Mouse (Mus musculus) liver (tissue): Measurements from ENCODE around the gene Cbx5.
"Not testable (repeated sequence)": the region's sequence is repeated elsewhere in the genome, so short reads cannot be mapped to it uniquely, and the experiment has no call there.

ENCODE experiments used
- DNase-seq: peaks from one replicate; pipeline ENCODE4 v3.0.0-alpha.2; 2020; ENCODE audit warnings: mixed read lengths

Cbx5 gene

GRCm38 (mm10) chr15:103250195-103250740 is 10.7 kb upstream of the Cbx5 start:
- peak; percentile 91 for DNase-seq

- DNase-seq, result not testable (repeated sequence)
Observed at GRCm38 (mm10) chr15:103249511-103249910, 9.9 kb upstream of the Cbx5 start.

- DNase-seq, result no peak
Observed at GRCm38 (mm10) chr15:103248401-103249313, 9.0 kb upstream of the Cbx5 start.

DNA sequence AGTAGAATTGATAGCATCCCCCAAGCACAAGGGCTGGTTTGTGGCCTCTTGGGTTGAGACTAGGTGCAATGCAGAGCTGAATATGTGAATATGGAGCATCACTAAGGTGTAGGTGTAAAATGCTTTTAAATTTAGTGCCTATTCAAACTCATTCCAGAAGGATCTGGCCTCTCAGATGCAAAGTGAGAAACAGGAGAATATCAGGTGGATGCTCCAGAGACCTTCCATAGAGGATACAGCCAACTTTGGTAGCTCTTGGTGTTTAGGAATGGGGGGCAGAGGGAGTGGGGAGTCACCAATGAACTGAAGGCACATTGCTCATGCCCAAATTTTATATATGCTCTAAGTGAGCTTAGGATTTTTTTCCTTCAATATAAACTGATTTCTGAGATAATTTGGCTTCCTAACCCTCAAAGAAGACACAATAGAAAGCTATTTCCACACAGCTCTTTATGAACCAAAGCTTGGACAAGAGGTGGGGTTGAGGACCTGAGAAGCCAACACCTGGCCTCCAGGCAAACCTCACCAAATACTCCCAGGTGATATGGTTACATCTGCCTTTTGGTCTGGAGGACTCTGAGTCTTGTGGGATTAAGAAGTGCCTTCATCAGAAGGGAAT is 8.3 kb upstream of the Cbx5 start:
- no peak for DNase-seq

GRCm38 (mm10) chr15:103247078-103247781 is 7.6 kb upstream of the Cbx5 start:
- no peak for DNase-seq

DNA sequence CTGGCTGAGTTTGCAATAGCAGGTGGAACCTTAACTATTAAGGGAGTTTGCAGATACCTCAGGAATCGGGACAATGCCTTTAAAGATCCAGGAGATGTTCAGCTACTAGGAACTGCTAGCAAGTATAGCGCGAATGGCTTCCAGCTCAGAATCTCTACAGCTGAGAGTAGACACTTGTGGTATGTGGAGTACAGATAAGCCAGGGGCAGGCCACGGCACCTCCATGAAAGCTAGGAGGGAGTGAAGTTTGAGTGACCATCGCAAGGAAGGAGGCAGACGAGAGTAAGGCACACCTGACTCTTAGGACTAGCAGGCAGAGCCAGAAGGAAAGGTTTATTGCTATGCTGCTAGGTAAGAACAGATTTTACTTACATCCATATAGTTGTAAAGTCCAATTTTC is 6.0 kb upstream of the Cbx5 start:
- DNase-seq, result peak; percentile 68

DNA sequence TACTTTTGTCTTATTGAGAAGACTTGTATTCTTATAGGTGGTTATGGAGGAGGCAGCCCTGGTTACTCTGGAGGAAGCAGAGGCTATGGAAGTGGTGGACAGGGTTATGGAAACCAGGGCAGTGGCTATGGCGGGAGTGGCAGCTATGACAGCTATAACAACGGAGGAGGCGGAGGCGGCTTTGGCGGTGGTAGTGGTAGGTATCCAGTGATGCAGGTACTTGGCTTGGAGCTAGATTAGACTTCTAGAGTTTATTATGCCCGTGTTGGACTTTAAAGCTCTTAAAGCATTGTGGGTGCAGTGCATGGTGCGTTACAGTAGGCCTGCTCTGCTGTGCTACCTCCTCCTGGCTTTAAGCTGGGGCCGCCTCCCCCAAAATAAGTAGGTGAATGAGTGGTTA is 3.3 kb upstream of the Cbx5 start:
- peak; percentile 48 for DNase-seq

GRCm38 (mm10) chr15:103241071-103242018 is 1.7 kb upstream of the Cbx5 start:
- not testable (repeated sequence) for DNase-seq

DNA sequence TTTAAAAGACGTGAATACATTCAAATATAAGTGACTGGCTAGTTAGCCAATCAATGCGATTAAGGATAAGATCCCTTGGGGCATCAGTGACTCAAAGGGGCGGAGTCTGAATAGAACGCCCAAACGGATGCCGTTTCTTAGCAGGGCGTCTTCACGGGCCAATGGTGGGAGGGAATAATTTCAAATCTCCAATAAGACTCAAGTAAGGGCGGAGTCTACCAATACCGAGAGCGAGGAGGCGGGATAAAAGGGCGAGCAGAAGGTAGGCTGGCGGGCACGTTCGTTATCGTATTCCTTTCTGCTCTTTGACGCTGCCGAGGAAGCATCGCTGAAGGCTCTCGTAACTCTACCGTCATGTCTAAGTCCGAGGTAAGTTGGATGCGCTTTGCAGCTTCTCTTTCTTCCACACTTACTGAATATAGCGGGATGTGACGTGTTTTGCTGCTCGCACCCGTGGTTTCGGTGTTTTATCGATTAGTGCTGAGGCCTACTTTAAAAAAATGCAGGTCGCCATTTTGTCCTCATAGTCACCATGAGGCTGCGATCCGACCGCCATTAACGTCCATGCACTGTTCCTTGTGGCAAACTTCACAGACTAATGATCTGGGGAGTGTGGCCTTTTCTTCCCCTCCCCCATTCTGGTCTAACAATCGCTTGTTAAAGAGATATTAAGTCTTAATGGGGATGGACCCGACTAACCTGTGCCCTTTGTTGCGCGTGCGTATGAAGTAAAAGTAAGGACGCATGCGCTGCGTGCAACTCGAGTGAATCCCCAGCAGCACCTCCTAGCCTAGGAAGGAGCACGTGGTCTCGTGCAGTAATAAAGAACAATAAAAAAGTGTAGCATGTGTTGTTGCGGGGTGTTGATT is 778 bp upstream of the Cbx5 start, which contains the start of gene Hnrnpa1:
Gene Hnrnpa1 (plus strand): TSS at position 273 of the 869 bp plus-strand sequence.
- peak; percentile 94 for DNase-seq

DNA sequence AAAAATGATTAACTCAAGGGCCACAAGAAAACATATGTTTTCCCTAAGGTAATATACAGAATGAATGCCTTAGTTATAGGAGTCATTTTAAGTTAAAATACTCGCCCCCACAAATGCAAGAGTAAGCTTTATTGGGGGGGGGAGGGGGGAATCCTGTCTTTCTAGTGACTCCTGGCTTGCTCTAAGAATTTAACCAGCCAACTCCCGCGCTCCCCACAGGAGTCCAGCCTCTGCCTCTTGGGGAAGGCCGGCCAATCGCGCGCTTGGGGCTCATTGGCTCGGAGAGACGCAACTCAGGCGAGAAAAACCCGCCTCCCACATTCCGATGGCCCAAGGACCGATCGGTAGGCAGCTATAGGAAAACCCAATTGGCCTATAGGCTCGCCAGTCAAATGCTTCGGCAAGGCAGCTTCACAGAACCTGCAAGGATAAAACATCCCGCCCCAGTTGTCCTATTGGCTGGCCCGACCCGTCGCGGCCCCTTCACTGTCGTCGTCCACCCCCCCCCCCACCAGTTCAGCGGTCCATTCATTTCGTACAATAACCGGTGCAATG is 409 bp downstream of the Cbx5 start:
- peak; percentile 97 for DNase-seq

DNA sequence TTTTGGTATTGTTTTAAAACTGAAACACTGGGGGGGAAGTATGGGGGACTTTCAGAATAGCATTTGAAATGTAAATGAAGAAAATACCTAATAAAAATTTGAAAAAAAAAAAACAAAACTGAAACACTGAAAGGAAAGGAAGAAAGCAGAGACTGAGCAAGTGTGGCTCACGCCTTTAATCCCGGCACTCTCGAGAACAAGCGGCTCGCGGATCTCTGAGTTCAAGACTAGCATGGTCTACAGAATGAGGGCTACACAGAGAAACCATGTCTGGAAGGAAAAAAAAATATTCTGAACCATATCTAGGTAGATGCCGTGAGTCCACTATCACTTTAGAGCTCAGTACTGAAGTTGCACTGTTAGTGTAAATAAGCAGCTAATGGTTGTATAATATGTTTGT is 2.3 kb downstream of the Cbx5 start:
- DNase-seq, result no peak

DNA sequence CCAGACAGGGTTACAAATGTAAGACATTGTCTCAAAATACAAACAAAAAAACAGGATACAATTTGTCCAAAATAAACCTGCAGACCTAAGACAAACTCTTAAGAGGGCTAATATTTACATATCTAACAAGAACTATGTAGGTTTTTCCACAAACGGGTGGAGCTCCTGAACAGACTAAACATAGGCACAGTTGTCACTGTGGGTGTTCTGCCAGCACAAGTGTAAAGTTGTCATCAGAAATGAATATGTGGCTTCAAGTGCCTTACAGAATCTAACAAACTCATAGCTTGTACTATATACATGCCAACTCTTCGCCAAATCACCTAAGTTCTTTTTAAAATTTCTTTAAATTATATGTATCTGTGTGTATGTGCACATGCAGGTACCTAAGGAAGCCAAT is 6.5 kb downstream of the Cbx5 start:
- no peak for DNase-seq

DNA sequence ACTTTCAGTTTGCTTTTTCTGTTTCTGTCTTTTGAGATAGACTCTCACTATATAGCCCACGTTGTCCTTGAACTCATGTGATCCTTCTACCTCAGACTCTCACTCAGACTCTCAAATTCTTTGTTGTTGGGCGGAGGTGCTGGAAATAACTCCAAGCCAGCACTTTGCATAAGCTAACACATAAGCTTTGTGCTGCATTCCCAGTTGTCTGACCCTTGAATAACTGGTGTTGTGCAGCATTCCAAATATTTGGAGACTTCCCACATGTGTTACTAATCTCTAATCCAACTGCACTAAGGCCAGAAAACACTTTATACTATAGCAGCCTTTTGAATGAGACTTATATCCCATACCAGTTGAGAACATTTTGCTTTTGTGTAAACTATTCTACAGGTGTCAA is 10.7 kb downstream of the Cbx5 start:
- no peak for DNase-seq

GRCm38 (mm10) chr15:103227572-103227971 is 12.0 kb downstream of the Cbx5 start:
- DNase-seq, result no peak

GRCm38 (mm10) chr15:103227022-103227421 is 12.6 kb downstream of the Cbx5 start:
- DNase-seq, result no peak

DNA sequence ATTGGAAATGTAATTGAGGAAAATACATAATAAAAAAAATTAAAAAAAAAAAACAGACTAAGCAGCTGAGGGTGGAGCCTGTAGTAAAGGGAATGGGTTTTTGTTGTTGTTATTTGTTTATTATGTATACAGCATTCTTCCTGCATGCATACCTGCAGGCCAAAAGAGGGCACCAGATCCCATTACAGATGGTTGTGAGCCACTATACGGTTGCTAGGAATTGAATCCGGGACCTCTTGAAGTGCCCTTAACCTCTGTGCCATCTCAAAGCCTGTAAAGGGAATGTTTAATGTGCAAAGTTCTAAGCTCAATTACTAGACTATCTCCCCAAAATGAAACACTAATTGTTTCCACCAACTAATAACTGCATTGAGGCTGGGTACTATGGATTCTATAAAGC is 15.5 kb downstream of the Cbx5 start:
- DNase-seq, result no peak

- DNase-seq, result no peak
Observed at GRCm38 (mm10) chr15:103221386-103221785, 18.2 kb downstream of the Cbx5 start.

DNA sequence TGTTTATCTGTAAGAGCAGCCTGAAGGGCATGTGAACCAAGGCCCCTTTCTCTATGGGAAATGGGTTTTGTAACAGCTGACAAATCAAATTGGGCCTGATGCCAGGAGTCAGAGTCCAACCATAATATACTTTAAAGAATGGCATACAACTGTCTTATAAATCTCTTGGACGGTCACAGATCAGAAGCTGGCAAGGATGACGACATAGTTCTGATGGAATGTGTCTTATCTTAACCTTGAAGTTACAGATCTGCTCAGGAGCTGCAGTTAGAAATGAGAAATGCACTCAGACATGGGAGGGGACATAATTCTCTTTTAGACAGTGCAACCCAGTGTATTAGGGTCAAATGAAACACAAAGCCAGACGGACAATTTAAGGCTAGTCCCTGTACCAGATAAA is 18.8 kb downstream of the Cbx5 start:
- no peak for DNase-seq

DNA sequence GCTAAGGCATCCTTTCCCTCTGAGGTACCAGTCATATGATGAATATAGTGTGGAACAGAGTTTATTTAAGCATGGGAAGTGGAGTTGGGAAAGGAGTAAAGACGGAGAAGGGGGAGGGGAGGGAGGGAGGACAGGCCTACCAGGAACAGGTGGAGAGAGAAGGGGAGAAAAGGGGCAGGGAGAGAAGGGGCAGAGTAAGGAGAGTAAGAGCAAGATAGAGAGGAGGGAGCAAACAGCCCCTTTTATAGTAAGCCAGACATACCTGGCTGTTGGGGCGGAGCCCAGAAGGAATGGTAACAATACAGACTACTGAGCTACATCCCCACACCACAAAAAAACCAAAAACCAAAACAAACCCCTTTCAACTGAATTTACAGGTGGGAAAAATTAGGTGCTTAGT is 23.6 kb downstream of the Cbx5 start:
- DNase-seq, result no peak
